Mouse (Mus musculus): Measurements from ENCODE around the gene Hoxa11.

DNA sequence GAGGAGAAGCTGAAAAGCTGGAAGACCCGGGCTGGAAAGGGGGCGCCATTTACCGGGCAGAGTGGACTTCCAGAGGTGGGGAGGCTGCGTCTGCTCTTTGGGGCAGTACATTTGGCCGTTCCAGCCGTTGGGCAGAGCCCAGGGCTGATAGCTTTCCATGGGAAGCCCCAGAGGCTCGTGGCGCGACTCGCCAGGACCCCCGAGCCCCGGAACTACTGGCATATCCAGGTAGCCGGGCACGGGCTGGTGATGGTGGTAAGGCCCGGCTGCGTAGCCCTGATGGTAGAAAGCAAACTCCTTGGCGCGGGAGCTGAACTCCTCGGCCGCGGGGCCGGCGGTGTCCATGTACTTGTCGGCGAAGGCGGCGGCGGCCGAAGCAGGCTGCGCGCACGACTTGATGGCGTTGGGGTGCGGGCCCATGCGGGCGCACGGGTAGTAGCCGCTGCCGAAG, 14.2 kb upstream of the Hoxa11 start:
- TF ChIP-seq POLR2A (IDR thresholded peaks at IDR 0.05; ENCODE audit: extremely low read depth, insufficient read depth, low read length) (no peak), CTCF (IDR thresholded peaks at IDR 0.05; ENCODE audit: low read depth, low read length) (no peak)

All from liver, adult 2 months (tissue).